Mouse (Mus musculus) cerebellum, adult 9-10 months (tissue): ENCODE data around the gene Plekhg3.

Experiments
- DNase-seq: peaks from one replicate; pipeline ENCODE4 v3.0.0; 2022

Plekhg3 gene

GRCm38 (mm10) chr12:76591037-76591436 lies 60.3 kb downstream of the Plekhg3 start:
- peak; percentile 65 for DNase-seq

- DNase-seq = no peak
These were observed 61.5 kb downstream of the Plekhg3 start for GRCm38 (mm10) chr12:76592213-76592612.

GRCm38 (mm10) chr12:76593254-76593653 lies 62.6 kb downstream of the Plekhg3 start:
- no peak for DNase-seq

GRCm38 (mm10) chr12:76593839-76594322 lies 63.2 kb downstream of the Plekhg3 start:
- DNase-seq = no peak

- no peak for DNase-seq
These were observed 63.9 kb downstream of the Plekhg3 start for GRCm38 (mm10) chr12:76594556-76594955.

- DNase-seq = no peak
These were observed 65.1 kb downstream of the Plekhg3 start for GRCm38 (mm10) chr12:76595830-76596229.

GRCm38 (mm10) chr12:76596292-76597023 lies 65.8 kb downstream of the Plekhg3 start:
- DNase-seq = peak; percentile 84

GRCm38 (mm10) chr12:76597577-76598100 lies 66.9 kb downstream of the Plekhg3 start:
- peak; percentile 72 for DNase-seq

- no peak for DNase-seq
These were observed 67.7 kb downstream of the Plekhg3 start for GRCm38 (mm10) chr12:76598196-76598928.

GRCm38 (mm10) chr12:76603779-76604178 lies 73.1 kb downstream of the Plekhg3 start:
- no peak for DNase-seq

GRCm38 (mm10) chr12:76604546-76604945 lies 73.9 kb downstream of the Plekhg3 start:
- no peak for DNase-seq

GRCm38 (mm10) chr12:76605837-76606236 lies 75.1 kb downstream of the Plekhg3 start:
- no peak for DNase-seq

GRCm38 (mm10) chr12:76608241-76608640 lies 77.5 kb downstream of the Plekhg3 start:
- no peak for DNase-seq

- no peak for DNase-seq
These were observed 78.4 kb downstream of the Plekhg3 start for GRCm38 (mm10) chr12:76608997-76609565.

- DNase-seq = no peak
These were observed 81.9 kb downstream of the Plekhg3 start for GRCm38 (mm10) chr12:76612621-76613020.

- no peak for DNase-seq
These were observed 84.3 kb downstream of the Plekhg3 start for GRCm38 (mm10) chr12:76614868-76615579.

GRCm38 (mm10) chr12:76615580-76615937 lies 84.9 kb downstream of the Plekhg3 start:
- DNase-seq = no peak

GRCm38 (mm10) chr12:76618175-76618574 lies 87.5 kb downstream of the Plekhg3 start:
- no peak for DNase-seq

- DNase-seq = no peak
These were observed 89.2 kb downstream of the Plekhg3 start for GRCm38 (mm10) chr12:76619847-76620246.

GRCm38 (mm10) chr12:76623374-76623773 lies 92.7 kb downstream of the Plekhg3 start:
- no peak for DNase-seq
